Mouse (Mus musculus) right cerebral cortex, adult 2 months (tissue): ENCODE data around the gene Sirt2.

Experiments used
- DNase-seq, 2 experiments: peaks; one replicate each; pipeline ENCODE4 v3.0.0; 2021 to 2022; ENCODE audit warnings: low spot score in 2 of 2

Gene Sirt2

GRCm38 (mm10) chr7:28833723-28834347, 67.3 kb downstream of the Sirt2 start, which contains the start of gene Lgals4:
Lgals4 (plus strand) TSS chr7:28833854.
- DNase-seq: no peak

GRCm38 (mm10) chr7:28836936-28837335, 70.4 kb downstream of the Sirt2 start:
- no peak for DNase-seq
